Mouse (Mus musculus) liver, postnatal 0 days (tissue): ENCODE data around the gene Gm42688. TPM values are rescaled to one million over a fixed set of nuclear protein-coding genes. Genes with fewer than 3 reads are reported as not detected.

ENCODE experiments used
- ATAC-seq: fragments of 200-750 bp; cut with Nextera tagmentation; 2 replicates; pipeline ENCODE4 v1.8.0; 2017; ENCODE audit warnings: mild to moderate bottlenecking, moderate library complexity
- DNase-seq: peaks from one replicate; pipeline ENCODE4 v3.0.0-alpha.2; 2016
- H3K27ac ChIP-seq: fragments of 300-500 bp; sonication (generic); 2 replicates; pipeline ENCODE4 v1.5.1; 2014; ENCODE audit warnings: antibody characterized with exemption, moderate library complexity, mild to moderate bottlenecking, low read depth
- H3K27me3 ChIP-seq: fragments of 300-500 bp; sonication (generic); 2 replicates; pipeline ENCODE4 v1.6.1; 2014; ENCODE audit warnings: low read length, control low read depth, mixed read lengths; ENCODE audit not compliant: insufficient read depth
- H3K36me3 ChIP-seq: fragments of 300-500 bp; sonication (generic); replicated peaks from 2 replicates; pipeline ENCODE4 v1.6.1; 2014; ENCODE audit warnings: mild to moderate bottlenecking, control low read depth, low read length, moderate library complexity, mixed read lengths; ENCODE audit not compliant: insufficient read depth
- H3K4me1 ChIP-seq: fragments of 300-500 bp; sonication (generic); 2 replicates; pipeline ENCODE4 v1.6.1; 2014; ENCODE audit warnings: antibody characterized with exemption, mild to moderate bottlenecking, control low read depth; ENCODE audit not compliant: insufficient read depth
- H3K4me2 ChIP-seq: fragments of 300-500 bp; sonication (generic); 2 replicates; pipeline ENCODE4 v1.6.1; 2014; ENCODE audit warnings: low read depth, mild to moderate bottlenecking, low read length, moderate library complexity, mixed read lengths
- H3K4me3 ChIP-seq: fragments of 300-500 bp; sonication (generic); 2 replicates; pipeline ENCODE4 v1.5.1; 2014; ENCODE audit warnings: low read depth, low read length
- H3K9ac ChIP-seq: fragments of 300-500 bp; sonication (generic); replicated peaks from 2 replicates; pipeline ENCODE4 v1.6.1; 2014; ENCODE audit warnings: mild to moderate bottlenecking, moderate library complexity
- H3K9me3 ChIP-seq: fragments of 300-500 bp; sonication (generic); 2 replicates; pipeline ENCODE4 v1.6.1; 2016; ENCODE audit warnings: mild to moderate bottlenecking, control low read depth, low read length, mixed read lengths
- CTCF ChIP-seq: sonication (generic); IDR thresholded peaks from 2 replicates; pipeline ENCODE4 v1.5.1; 2016; ENCODE audit warnings: antibody characterized with exemption, low read depth
- EP300 ChIP-seq: IDR thresholded peaks from 2 replicates; pipeline ENCODE4 v1.6.1; 2016; ENCODE audit warnings: antibody characterized with exemption, low read depth, mild to moderate bottlenecking
- WGBS: fragments of 180-500 bp; shearing (Covaris S2); extraction: QIAGEN DNeasy Blood & Tissue Kit; methylation state at CpG from one replicate; pipeline ENCODE4 v1.1.7; 2014; ENCODE audit not compliant: insufficient replicate concordance; 5-methylcytosine and 5-hydroxymethylcytosine counted together
- polyA plus RNA-seq: library from polyadenylated mRNA; unstranded; fragments of >200 nt; fragmentation: Nextera tagmentation; extraction: Ambion mirVana; gene quantifications from 2 replicates; pipeline ENCODE4 v1.2.1, GENCODE M21; 2015

The Gm42688 gene
- polyA plus RNA-seq, 1 experiment from 2014 or later, result 0.92 TPM

- Histone ChIP-seq H3K36me3 (peaks cover 2% of the 10 kb centered on the region; the same call in 1 of the 2 replicates), H3K27ac (no peak overlapping the region), H3K4me3 (no peak overlapping the region), H3K4me1 (peaks cover 22% of the 10 kb centered on the region), H3K4me2 (no peak overlapping the region), H3K9ac (no peak overlapping the region), H3K9me3 (no peaks in the 10 kb centered on the region), H3K27me3 (peaks cover 34% of the 10 kb centered on the region)
- ATAC-seq, result no peak
- WGBS, result 79% methylated on average over 5 of the region's 5 CpGs
- TF ChIP-seq CTCF (no peak), EP300 (no peak)
- no peak for DNase-seq
Measured at GRCm38 (mm10) chr6:83080210-83080609, 21.2 kb upstream of the Gm42688 start.

- Histone ChIP-seq H3K36me3 (peaks cover 2% of the 10 kb centered on the region; the same call in 1 of the 2 replicates), H3K9ac (no peak overlapping the region), H3K27ac (no peak overlapping the region), H3K27me3 (peaks cover 55% of the 10 kb centered on the region), H3K4me3 (no peak overlapping the region), H3K4me2 (no peak overlapping the region), H3K9me3 (no peaks in the 10 kb centered on the region), H3K4me1 (peaks cover 25% of the 10 kb centered on the region)
- no peak for DNase-seq
- peak; percentile 58 for ATAC-seq
- no peak for TF ChIP-seq EP300
- TF ChIP-seq CTCF, result no peak
- 29% methylated on average over 5 of the region's 5 CpGs for WGBS
Measured at GRCm38 (mm10) chr6:83083497-83083896, 17.9 kb upstream of the Gm42688 start.

- no peak overlapping the region for H3K4me2 ChIP-seq
- peaks cover 2% of the 10 kb centered on the region; the same call in 1 of the 2 replicates for H3K36me3 ChIP-seq
- TF ChIP-seq EP300, result no peak
- no peak for TF ChIP-seq CTCF
- H3K27ac ChIP-seq, result no peak overlapping the region
- ATAC-seq, result no peak
- no peak for DNase-seq
- 18% methylated on average over 6 of the region's 6 CpGs for WGBS
- H3K4me3 ChIP-seq, result no peak overlapping the region
- peaks cover 63% of the 10 kb centered on the region for H3K27me3 ChIP-seq
- no peak overlapping the region for H3K9ac ChIP-seq
- no peaks in the 10 kb centered on the region for H3K9me3 ChIP-seq
- peaks cover 16% of the 10 kb centered on the region for H3K4me1 ChIP-seq
Measured at GRCm38 (mm10) chr6:83084477-83084876, 16.9 kb upstream of the Gm42688 start.

- H3K4me1 ChIP-seq, result peaks cover 12% of the 10 kb centered on the region
- no peak within 1 kb of the TSS for H3K9ac ChIP-seq
- H3K27ac ChIP-seq, result no peak within 1 kb of the TSS
- peaks cover 66% of the 10 kb centered on the region for H3K27me3 ChIP-seq
- ATAC-seq (no peak), DNase-seq (no peak)
- WGBS, result 4% methylated on average over 35 of the region's 42 CpGs
- peak within 1 kb of the TSS; percentile 21 for H3K4me3 ChIP-seq
- H3K9me3 ChIP-seq, result no peaks in the 10 kb centered on the region
- peak within 1 kb of the TSS; percentile 55 for H3K4me2 ChIP-seq
- peaks cover 2% of the 10 kb centered on the region; the same call in 1 of the 2 replicates for H3K36me3 ChIP-seq
- no peak for TF ChIP-seq CTCF
- no peak for TF ChIP-seq EP300
Measured at GRCm38 (mm10) chr6:83086121-83087035, 15.0 kb upstream of the Gm42688 start, which contains the start of gene Lbx2. TSS of gene Lbx2 (plus strand) at chr6:83086367.

- Histone ChIP-seq H3K27ac (no peak overlapping the region), H3K27me3 (peaks cover 66% of the 10 kb centered on the region), H3K36me3 (0 out of 2 replicates have a peak, but pooled peaks cover 1% of the 10 kb centered on the region), H3K4me3 (peak overlapping the region; percentile 21), H3K4me2 (peak overlapping the region; percentile 55), H3K9me3 (no peaks in the 10 kb centered on the region), H3K4me1 (peaks cover 12% of the 10 kb centered on the region), H3K9ac (no peak overlapping the region)
- TF ChIP-seq EP300 (no peak), CTCF (no peak)
- ATAC-seq, result no peak
- no peak for DNase-seq
- WGBS, result 6% methylated on average over 47 of the region's 47 CpGs
Measured at GRCm38 (mm10) chr6:83087205-83087925, 14.1 kb upstream of the Gm42688 start.

GRCm38 (mm10) chr6:83087926-83088260 lies 13.5 kb upstream of the Gm42688 start:
- Histone ChIP-seq H3K27ac (no peak overlapping the region), H3K9me3 (no peaks in the 10 kb centered on the region), H3K27me3 (peaks cover 62% of the 10 kb centered on the region), H3K4me2 (peak overlapping the region; percentile 55), H3K36me3 (no peaks in the 10 kb centered on the region), H3K9ac (no peak overlapping the region), H3K4me1 (peaks cover 12% of the 10 kb centered on the region), H3K4me3 (peak overlapping the region; percentile 21; the same call in 1 of the 2 replicates)
- TF ChIP-seq EP300, result no peak
- no peak for TF ChIP-seq CTCF
- 20% methylated on average over 9 of the region's 9 CpGs for WGBS
- DNase-seq (no peak), ATAC-seq (no peak)
